Comparison of ENCODE assay signal across 8 mouse cellular contexts in genomic region chr3:28031643-28032243, GRCm38 (mm10).
DNase-seq lines count a peak whose midpoint lies in the region; ATAC-seq lines count a peak whose summit lies in the region.

No protein-coding gene starts in this region.

- peak overlapping the region; percentile 6 for H3K4me2 ChIP-seq in lung, embryonic 15.5 days
- H3K4me2 ChIP-seq in forebrain, embryonic 14.5 days (ENCODE audit: low read length) = no peak overlapping the region

- DNase-seq in lung, postnatal 14 days = no peak
- peak; percentile 40 for DNase-seq in forebrain, embryonic 14.5 days (ENCODE audit: low spot score)
- DNase-seq in layer of hippocampus, postnatal 14 days (ENCODE audit: low spot score in 2 of 2) = peak; percentile 26 to 29
- peak; percentile 45 for DNase-seq in telencephalon, adult 2 months (ENCODE audit: low read depth, low spot score)
- DNase-seq in cerebellum, postnatal 4 days (ENCODE audit: low spot score in 2 of 2) = no peak
- DNase-seq in c-Kit-positive CD71-positive TER-119-positive erythroid progenitor cells, embryonic 14.5 days (ENCODE audit: low spot score) = no peak
- no peak for DNase-seq in adipocyte (ENCODE audit: low spot score)

- peak overlapping the region; percentile 88 for H3K27ac ChIP-seq in lung, embryonic 15.5 days
- H3K27ac ChIP-seq in forebrain, embryonic 14.5 days (ENCODE audit: low read depth, low read length) = no peak overlapping the region

- H3K36me3 ChIP-seq in lung, embryonic 15.5 days = no peaks in the 10 kb centered on the region
- H3K36me3 ChIP-seq in forebrain, embryonic 14.5 days (ENCODE audit: control insufficient read depth, insufficient read depth, low read length) = no peaks in the 10 kb centered on the region

- no peaks in the 10 kb centered on the region for H3K9me3 ChIP-seq in lung, embryonic 15.5 days
- no peaks in the 10 kb centered on the region for H3K9me3 ChIP-seq in forebrain, embryonic 14.5 days (replicated peaks; ENCODE audit: control insufficient read depth, low read length)

- ATAC-seq in lung, embryonic 15.5 days (ENCODE audit: borderline replicate concordance, extremely low read depth, low FRiP score, low TSS enrichment) = peak; percentile 79
- ATAC-seq in forebrain, embryonic 14.5 days = peak; percentile 67; the same call in 1 of the 2 replicates

- no peak overlapping the region for H3K9ac ChIP-seq in lung, embryonic 15.5 days
- H3K9ac ChIP-seq in forebrain, embryonic 14.5 days (ENCODE audit: low read length) = no peak overlapping the region

- 41% methylated on average over 7 of the region's 7 CpGs for WGBS in lung, embryonic 15.5 days
- 32% methylated on average over 7 of the region's 7 CpGs for WGBS in forebrain, embryonic 14.5 days

- H3K4me1 ChIP-seq in lung, embryonic 15.5 days = peaks cover 11% of the 10 kb centered on the region; the same call in 1 of the 2 replicates
- H3K4me1 ChIP-seq in forebrain, embryonic 14.5 days (ENCODE audit: control insufficient read depth, insufficient read depth, low read length) = peaks cover 2% of the 10 kb centered on the region; the same call in 1 of the 2 replicates

- no peak overlapping the region for H3K4me3 ChIP-seq in lung, embryonic 15.5 days
- no peak overlapping the region for H3K4me3 ChIP-seq in forebrain, embryonic 14.5 days (ENCODE audit: low read depth, low read length)

- no peaks in the 10 kb centered on the region for H3K27me3 ChIP-seq in lung, embryonic 15.5 days
- H3K27me3 ChIP-seq in forebrain, embryonic 14.5 days (replicated peaks; ENCODE audit: control insufficient read depth, insufficient read depth, low read length) = no peaks in the 10 kb centered on the region

Comparison
In these comparisons a context has a peak if more than half of its experiments do, and no peak if none do; other contexts are left out.
1. DNase-seq: peak in forebrain, embryonic 14.5 days (single experiment), layer of hippocampus, postnatal 14 days (2 of 2) and telencephalon, adult 2 months (single experiment); none in lung, postnatal 14 days (single experiment), cerebellum, postnatal 4 days (0 of 2), c-Kit-positive CD71-positive TER-119-positive erythroid progenitor cells, embryonic 14.5 days (single experiment) and adipocyte (single experiment).